Mouse (Mus musculus): ENCODE data around the gene Erbb2. TPM values are rescaled to one million over a fixed set of nuclear protein-coding genes. Genes with fewer than 3 reads are reported as not detected.

Erbb2 gene
- polyA plus RNA-seq, 1 experiment from 2014 or later = 5.9 TPM

- H3K27me3 ChIP-seq (ENCODE audit: control insufficient read depth, insufficient read depth, low read length) = peaks cover under 1% of the 10 kb centered on the region; the same call in 1 of the 2 replicates
- H3K27ac ChIP-seq (ENCODE audit: low read depth, low read length) = no peak overlapping the region
- H3K9me3 ChIP-seq (ENCODE audit: control insufficient read depth, low read length) = no peaks in the 10 kb centered on the region
- H3K9ac ChIP-seq (replicated peaks; ENCODE audit: low read depth, low read length) = no peak overlapping the region
- H3K4me1 ChIP-seq (ENCODE audit: control insufficient read depth, insufficient read depth, low read length) = no peaks in the 10 kb centered on the region
- no peaks in the 10 kb centered on the region for H3K36me3 ChIP-seq (ENCODE audit: control insufficient read depth, insufficient read depth, low read length)
- ATAC-seq (ENCODE audit: low read depth) = no peak
- no peak overlapping the region for H3K4me2 ChIP-seq (ENCODE audit: low read depth, low read length)
- 83% methylated on average over 6 of the region's 6 CpGs for WGBS
- H3K4me3 ChIP-seq (ENCODE audit: low read depth, low read length) = no peak overlapping the region
Observed at GRCm38 (mm10) chr11:98464516-98464915, 52.2 kb downstream of the Erbb2 start.

GRCm38 (mm10) chr11:98469761-98470714 is 57.8 kb downstream of the Erbb2 start:
- Histone ChIP-seq H3K9ac (replicated peaks; ENCODE audit: low read depth, low read length) (no peak overlapping the region), H3K27ac (ENCODE audit: low read depth, low read length) (no peak overlapping the region), H3K27me3 (ENCODE audit: control insufficient read depth, insufficient read depth, low read length) (no peaks in the 10 kb centered on the region), H3K4me3 (ENCODE audit: low read depth, low read length) (no peak overlapping the region), H3K36me3 (ENCODE audit: control insufficient read depth, insufficient read depth, low read length) (no peaks in the 10 kb centered on the region), H3K4me2 (ENCODE audit: low read depth, low read length) (no peak overlapping the region), H3K4me1 (ENCODE audit: control insufficient read depth, insufficient read depth, low read length) (no peaks in the 10 kb centered on the region), H3K9me3 (ENCODE audit: control insufficient read depth, low read length) (no peaks in the 10 kb centered on the region)
- no peak for ATAC-seq (ENCODE audit: low read depth)
- 85% methylated on average over 22 of the region's 22 CpGs for WGBS

- H3K9me3 ChIP-seq (ENCODE audit: control insufficient read depth, low read length) = no peaks in the 10 kb centered on the region
- WGBS = 83% methylated on average over 6 of the region's 6 CpGs
- H3K4me1 ChIP-seq (ENCODE audit: control insufficient read depth, insufficient read depth, low read length) = no peaks in the 10 kb centered on the region
- no peaks in the 10 kb centered on the region for H3K36me3 ChIP-seq (ENCODE audit: control insufficient read depth, insufficient read depth, low read length)
- H3K27ac ChIP-seq (ENCODE audit: low read depth, low read length) = no peak overlapping the region
- no peak overlapping the region for H3K4me2 ChIP-seq (ENCODE audit: low read depth, low read length)
- no peak overlapping the region for H3K9ac ChIP-seq (replicated peaks; ENCODE audit: low read depth, low read length)
- H3K4me3 ChIP-seq (ENCODE audit: low read depth, low read length) = no peak overlapping the region
- H3K27me3 ChIP-seq (ENCODE audit: control insufficient read depth, insufficient read depth, low read length) = no peaks in the 10 kb centered on the region
- no peak for ATAC-seq (ENCODE audit: low read depth)
Observed at GRCm38 (mm10) chr11:98470795-98471194, 58.5 kb downstream of the Erbb2 start.

- no peak overlapping the region for H3K27ac ChIP-seq (ENCODE audit: low read depth, low read length)
- H3K9ac ChIP-seq (replicated peaks; ENCODE audit: low read depth, low read length) = no peak overlapping the region
- no peaks in the 10 kb centered on the region for H3K4me1 ChIP-seq (ENCODE audit: control insufficient read depth, insufficient read depth, low read length)
- no peak overlapping the region for H3K4me2 ChIP-seq (ENCODE audit: low read depth, low read length)
- H3K27me3 ChIP-seq (ENCODE audit: control insufficient read depth, insufficient read depth, low read length) = no peaks in the 10 kb centered on the region
- ATAC-seq (ENCODE audit: low read depth) = no peak
- H3K9me3 ChIP-seq (ENCODE audit: control insufficient read depth, low read length) = no peaks in the 10 kb centered on the region
- no peaks in the 10 kb centered on the region for H3K36me3 ChIP-seq (ENCODE audit: control insufficient read depth, insufficient read depth, low read length)
- WGBS = 35% methylated on average over 4 of the region's 4 CpGs
- no peak overlapping the region for H3K4me3 ChIP-seq (ENCODE audit: low read depth, low read length)
Observed at GRCm38 (mm10) chr11:98472696-98473095, 60.4 kb downstream of the Erbb2 start.

- Histone ChIP-seq H3K27ac (ENCODE audit: low read depth, low read length) (no peak overlapping the region), H3K9ac (replicated peaks; ENCODE audit: low read depth, low read length) (no peak overlapping the region), H3K36me3 (ENCODE audit: control insufficient read depth, insufficient read depth, low read length) (no peaks in the 10 kb centered on the region), H3K4me1 (ENCODE audit: control insufficient read depth, insufficient read depth, low read length) (no peaks in the 10 kb centered on the region), H3K4me3 (ENCODE audit: low read depth, low read length) (no peak overlapping the region), H3K27me3 (ENCODE audit: control insufficient read depth, insufficient read depth, low read length) (no peaks in the 10 kb centered on the region), H3K9me3 (ENCODE audit: control insufficient read depth, low read length) (no peaks in the 10 kb centered on the region), H3K4me2 (ENCODE audit: low read depth, low read length) (no peak overlapping the region)
- WGBS = 65% methylated on average over 8 of the region's 8 CpGs
- ATAC-seq (ENCODE audit: low read depth) = no peak
Observed at GRCm38 (mm10) chr11:98473916-98474479, 61.7 kb downstream of the Erbb2 start.

GRCm38 (mm10) chr11:98474967-98475366 is 62.7 kb downstream of the Erbb2 start:
- no peaks in the 10 kb centered on the region for H3K9me3 ChIP-seq (ENCODE audit: control insufficient read depth, low read length)
- H3K27me3 ChIP-seq (ENCODE audit: control insufficient read depth, insufficient read depth, low read length) = no peaks in the 10 kb centered on the region
- ATAC-seq (ENCODE audit: low read depth) = no peak
- no peak overlapping the region for H3K4me3 ChIP-seq (ENCODE audit: low read depth, low read length)
- 92% methylated on average over 11 of the region's 11 CpGs for WGBS
- no peak overlapping the region for H3K4me2 ChIP-seq (ENCODE audit: low read depth, low read length)
- no peak overlapping the region for H3K27ac ChIP-seq (ENCODE audit: low read depth, low read length)
- no peaks in the 10 kb centered on the region for H3K36me3 ChIP-seq (ENCODE audit: control insufficient read depth, insufficient read depth, low read length)
- H3K4me1 ChIP-seq (ENCODE audit: control insufficient read depth, insufficient read depth, low read length) = no peaks in the 10 kb centered on the region
- no peak overlapping the region for H3K9ac ChIP-seq (replicated peaks; ENCODE audit: low read depth, low read length)

- Histone ChIP-seq H3K27me3 (ENCODE audit: control insufficient read depth, insufficient read depth, low read length) (no peaks in the 10 kb centered on the region), H3K9me3 (ENCODE audit: control insufficient read depth, low read length) (no peaks in the 10 kb centered on the region), H3K4me3 (ENCODE audit: low read depth, low read length) (no peak overlapping the region), H3K9ac (replicated peaks; ENCODE audit: low read depth, low read length) (no peak overlapping the region), H3K4me2 (ENCODE audit: low read depth, low read length) (no peak overlapping the region), H3K4me1 (ENCODE audit: control insufficient read depth, insufficient read depth, low read length) (no peaks in the 10 kb centered on the region), H3K36me3 (ENCODE audit: control insufficient read depth, insufficient read depth, low read length) (no peaks in the 10 kb centered on the region), H3K27ac (ENCODE audit: low read depth, low read length) (no peak overlapping the region)
- WGBS = 91% methylated on average over 9 of the region's 9 CpGs
- ATAC-seq (ENCODE audit: low read depth) = no peak
Observed at GRCm38 (mm10) chr11:98475630-98476433, 63.6 kb downstream of the Erbb2 start.

- H3K36me3 ChIP-seq (ENCODE audit: control insufficient read depth, insufficient read depth, low read length) = no peaks in the 10 kb centered on the region
- no peak overlapping the region for H3K9ac ChIP-seq (replicated peaks; ENCODE audit: low read depth, low read length)
- H3K4me1 ChIP-seq (ENCODE audit: control insufficient read depth, insufficient read depth, low read length) = no peaks in the 10 kb centered on the region
- ATAC-seq (ENCODE audit: low read depth) = no peak
- no peaks in the 10 kb centered on the region for H3K9me3 ChIP-seq (ENCODE audit: control insufficient read depth, low read length)
- WGBS = 93% methylated on average over 4 of the region's 4 CpGs
- no peaks in the 10 kb centered on the region for H3K27me3 ChIP-seq (ENCODE audit: control insufficient read depth, insufficient read depth, low read length)
- H3K4me2 ChIP-seq (ENCODE audit: low read depth, low read length) = no peak overlapping the region
- H3K4me3 ChIP-seq (ENCODE audit: low read depth, low read length) = no peak overlapping the region
- H3K27ac ChIP-seq (ENCODE audit: low read depth, low read length) = no peak overlapping the region
Observed at GRCm38 (mm10) chr11:98476434-98476807, 64.2 kb downstream of the Erbb2 start.

Measured in neural tube, embryonic 14.5 days (tissue).